Mouse (Mus musculus): ENCODE data around the gene Sema3b. TPM values are rescaled to one million over a fixed set of nuclear protein-coding genes. Genes with fewer than 3 reads are reported as not detected.

Sema3b gene
- polyA plus RNA-seq, 1 experiment from 2014 or later: 13.6 TPM

DNA sequence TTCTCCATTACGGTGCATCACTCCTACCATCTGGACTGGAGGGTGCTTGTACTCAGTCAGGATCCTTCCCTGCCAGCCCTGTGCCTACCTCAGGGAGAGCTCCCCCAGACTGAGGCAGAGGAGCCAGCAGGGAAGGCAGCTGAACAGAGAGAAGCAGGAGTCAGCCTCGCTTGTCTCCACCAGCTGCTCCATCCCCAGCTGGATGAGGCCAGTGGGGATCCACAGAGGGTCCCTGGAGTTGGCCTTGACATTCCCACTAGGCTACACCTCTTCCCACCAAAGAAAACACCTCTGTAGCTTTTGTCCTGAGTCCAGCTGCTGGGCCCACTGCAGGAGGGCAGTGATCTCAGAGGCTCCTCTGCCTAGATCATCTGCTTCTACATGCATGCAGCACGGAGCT lies 15.9 kb upstream of the Sema3b start:
- Histone ChIP-seq H3K9ac (no peak overlapping the region), H3K27ac (peak overlapping the region; percentile 89), H3K27me3 (no peaks in the 10 kb centered on the region), H3K4me3 (no peak overlapping the region), H3K4me1 (peaks cover 53% of the 10 kb centered on the region), H3K36me3 (peaks cover 44% of the 10 kb centered on the region), H3K4me2 (no peak overlapping the region), H3K9me3 (no peaks in the 10 kb centered on the region)
- no peak for ATAC-seq (ENCODE audit: insufficient number of reproducible peaks, low FRiP score, low TSS enrichment, low read depth)
- 90% methylated on average over 3 of the region's 3 CpGs for WGBS

DNA sequence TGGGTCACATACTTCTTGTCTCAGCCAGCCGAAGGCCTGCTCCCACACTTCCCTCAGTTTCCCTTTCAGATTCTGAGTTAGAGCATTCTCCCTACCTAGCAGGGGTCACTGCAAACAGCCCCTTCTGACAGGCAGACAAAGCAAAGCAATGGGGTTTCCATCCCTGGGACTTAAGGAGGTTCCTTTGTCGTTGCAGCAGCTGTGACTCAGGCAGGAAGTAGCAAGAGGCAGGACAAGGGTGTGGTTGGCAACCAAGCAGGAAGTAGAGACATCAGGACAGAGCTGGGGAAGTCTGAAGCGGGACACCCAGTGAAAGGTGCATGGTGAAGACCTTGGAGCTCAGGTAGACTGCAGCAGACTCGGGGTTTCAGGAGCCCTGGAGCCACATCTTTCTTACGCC lies 15.5 kb upstream of the Sema3b start:
- H3K9ac ChIP-seq: no peak overlapping the region
- 67% methylated on average over 5 of the region's 5 CpGs for WGBS
- H3K36me3 ChIP-seq: peaks cover 45% of the 10 kb centered on the region

GRCm38 (mm10) chr9:107620954-107621353 lies 11.9 kb upstream of the Sema3b start:
- Histone ChIP-seq H3K4me1 (peaks cover 27% of the 10 kb centered on the region), H3K36me3 (peaks cover 73% of the 10 kb centered on the region), H3K27me3 (no peaks in the 10 kb centered on the region), H3K9me3 (no peaks in the 10 kb centered on the region), H3K4me3 (no peak overlapping the region), H3K4me2 (no peak overlapping the region), H3K27ac (no peak overlapping the region), H3K9ac (no peak overlapping the region)
- ATAC-seq (ENCODE audit: insufficient number of reproducible peaks, low FRiP score, low TSS enrichment, low read depth): no peak

More for the DNA sequence above, 15.5 kb upstream of the Sema3b start:
- Histone ChIP-seq H3K27me3 (no peaks in the 10 kb centered on the region), H3K4me1 (peaks cover 49% of the 10 kb centered on the region), H3K4me2 (no peak overlapping the region), H3K9me3 (no peaks in the 10 kb centered on the region), H3K27ac (peak overlapping the region; percentile 89), H3K4me3 (no peak overlapping the region)
- no peak for ATAC-seq (ENCODE audit: insufficient number of reproducible peaks, low FRiP score, low TSS enrichment, low read depth)

DNA sequence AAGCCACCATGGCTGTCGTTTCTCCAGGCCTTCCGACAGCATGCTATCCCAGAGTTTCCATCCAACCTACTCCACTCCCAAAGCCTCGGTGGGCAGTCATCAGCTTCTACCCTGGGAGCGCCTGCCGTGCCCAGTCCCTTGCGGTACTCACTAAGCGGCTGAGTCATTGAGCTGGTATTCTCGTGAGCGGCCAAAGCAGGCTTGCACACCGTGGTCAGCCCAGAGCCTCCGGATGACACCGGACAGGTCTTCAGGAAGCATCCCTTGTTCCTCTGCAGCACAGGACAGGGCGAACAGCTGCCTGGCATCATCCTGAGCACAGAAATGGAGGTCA lies 10.5 kb upstream of the Sema3b start:
- no peaks in the 10 kb centered on the region for H3K9me3 ChIP-seq
- no peak overlapping the region for H3K4me3 ChIP-seq
- no peak overlapping the region for H3K4me2 ChIP-seq
- H3K27me3 ChIP-seq: no peaks in the 10 kb centered on the region
- no peak overlapping the region for H3K9ac ChIP-seq
- H3K4me1 ChIP-seq: peaks cover 23% of the 10 kb centered on the region
- WGBS: 75% methylated on average over 13 of the region's 13 CpGs
- no peak for ATAC-seq (ENCODE audit: insufficient number of reproducible peaks, low FRiP score, low TSS enrichment, low read depth)
- 0 out of 2 replicates have a peak overlapping the region, but pooled peaks have one; percentile 61 for H3K27ac ChIP-seq
- H3K36me3 ChIP-seq: peaks cover 74% of the 10 kb centered on the region

DNA sequence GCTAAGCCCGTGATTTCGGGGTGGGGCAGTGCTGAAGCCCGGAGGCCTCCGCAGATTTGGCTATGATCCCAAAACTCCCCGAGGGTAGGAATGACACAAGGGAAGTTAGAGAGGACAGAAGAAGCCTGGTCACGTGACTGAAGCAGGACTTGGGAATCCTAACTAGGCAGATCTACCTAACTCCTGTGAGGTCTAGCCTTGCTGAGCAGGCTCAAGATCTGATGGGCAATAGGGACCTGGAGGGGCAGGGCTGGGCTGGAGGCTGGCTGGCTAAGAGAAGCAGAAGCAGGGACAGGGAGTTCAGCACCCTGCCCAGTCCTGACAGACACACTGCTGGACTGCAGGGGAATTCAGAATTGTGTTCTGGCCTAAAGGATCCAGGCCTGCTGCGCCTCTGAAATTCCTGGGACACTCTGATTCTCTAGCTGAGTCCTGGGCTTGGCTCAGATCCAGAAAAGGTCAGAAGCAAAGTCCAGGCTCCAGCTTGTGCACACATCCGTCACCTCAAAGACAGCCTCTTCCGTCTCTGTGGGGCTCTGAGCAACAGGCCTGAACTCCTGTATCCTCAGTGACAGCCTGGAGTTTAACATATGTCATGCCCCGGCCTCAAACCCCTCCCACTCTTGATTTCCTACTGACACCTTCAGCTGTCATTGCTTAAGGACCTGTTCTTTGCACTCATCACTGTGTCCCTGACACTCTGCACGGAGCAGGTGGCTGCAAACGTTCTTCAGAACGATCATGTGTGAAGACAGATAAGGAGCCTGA lies 9.9 kb upstream of the Sema3b start:
- H3K4me2 ChIP-seq: no peak overlapping the region
- H3K9ac ChIP-seq: no peak overlapping the region
- peak overlapping the region; percentile 61 for H3K27ac ChIP-seq
- H3K36me3 ChIP-seq: peaks cover 74% of the 10 kb centered on the region
- H3K9me3 ChIP-seq: no peaks in the 10 kb centered on the region
- no peak overlapping the region for H3K4me3 ChIP-seq
- no peaks in the 10 kb centered on the region for H3K27me3 ChIP-seq
- peaks cover 20% of the 10 kb centered on the region for H3K4me1 ChIP-seq
- ATAC-seq (ENCODE audit: insufficient number of reproducible peaks, low FRiP score, low TSS enrichment, low read depth): 0 out of 2 replicates have a peak, but pooled peaks have one; percentile 12
- WGBS: 49% methylated on average over 13 of the region's 13 CpGs

DNA sequence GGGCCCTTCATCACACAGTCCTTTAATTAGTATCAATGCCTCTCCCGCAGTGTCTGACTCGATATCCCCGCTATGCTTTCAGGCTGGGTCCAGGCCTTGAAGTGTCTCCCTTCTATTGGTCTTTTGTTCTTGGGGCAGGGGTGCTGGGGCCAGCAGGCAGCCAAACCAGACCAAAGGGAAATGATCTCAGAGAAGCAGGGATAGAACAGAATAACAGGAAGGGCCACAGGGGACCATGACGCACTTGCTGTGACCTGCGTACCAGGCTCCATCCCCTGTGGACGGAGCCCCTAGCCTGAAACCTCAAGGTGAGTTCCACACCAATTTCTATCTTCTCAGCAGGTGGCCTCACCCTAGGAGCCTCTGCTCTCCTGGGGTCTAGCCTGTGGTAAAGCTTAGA lies 9.1 kb upstream of the Sema3b start:
- H3K27ac ChIP-seq: peak overlapping the region; percentile 61; the same call in 1 of the 2 replicates
- no peak overlapping the region for H3K9ac ChIP-seq
- 81% methylated on average over 6 of the region's 6 CpGs for WGBS
- H3K9me3 ChIP-seq: no peaks in the 10 kb centered on the region
- no peaks in the 10 kb centered on the region for H3K27me3 ChIP-seq
- H3K4me2 ChIP-seq: no peak overlapping the region
- no peak overlapping the region for H3K4me3 ChIP-seq
- peaks cover 21% of the 10 kb centered on the region for H3K4me1 ChIP-seq
- ATAC-seq (ENCODE audit: insufficient number of reproducible peaks, low FRiP score, low TSS enrichment, low read depth): no peak
- peaks cover 74% of the 10 kb centered on the region for H3K36me3 ChIP-seq

GRCm38 (mm10) chr9:107617461-107617860 lies 8.4 kb upstream of the Sema3b start:
- no peak overlapping the region for H3K27ac ChIP-seq
- ATAC-seq (ENCODE audit: insufficient number of reproducible peaks, low FRiP score, low TSS enrichment, low read depth): no peak
- 80% methylated on average over 2 of the region's 2 CpGs for WGBS

DNA sequence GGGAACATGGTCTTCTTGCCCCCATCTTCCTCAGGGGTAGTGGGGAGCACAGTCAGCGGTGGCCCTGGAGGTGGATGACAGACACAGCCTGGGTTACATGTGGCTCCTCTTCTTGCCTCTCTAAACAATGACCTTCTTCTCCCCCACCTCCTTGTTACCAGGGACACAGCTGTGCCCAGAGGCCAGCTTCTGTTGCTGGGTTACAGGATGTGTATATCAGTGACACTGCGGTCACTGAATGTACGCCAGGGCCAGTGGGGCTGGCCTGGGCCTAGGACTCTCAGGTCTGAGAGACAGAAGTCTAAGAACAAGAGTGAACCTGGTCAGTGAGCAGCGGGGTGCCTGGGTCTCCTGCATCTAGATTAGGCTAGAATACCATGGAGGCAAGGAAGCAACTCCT lies 6.0 kb upstream of the Sema3b start:
- Histone ChIP-seq H3K4me3 (no peak overlapping the region), H3K27me3 (no peaks in the 10 kb centered on the region), H3K36me3 (peaks cover 62% of the 10 kb centered on the region), H3K9me3 (no peaks in the 10 kb centered on the region), H3K9ac (no peak overlapping the region), H3K27ac (no peak overlapping the region; the same call in 1 of the 2 replicates), H3K4me1 (peaks cover 46% of the 10 kb centered on the region), H3K4me2 (no peak overlapping the region)
- no peak for ATAC-seq (ENCODE audit: insufficient number of reproducible peaks, low FRiP score, low TSS enrichment, low read depth)
- WGBS: 90% methylated on average over 4 of the region's 4 CpGs

More at GRCm38 (mm10) chr9:107617461-107617860, 8.4 kb upstream of the Sema3b start:
- Histone ChIP-seq H3K27me3 (no peaks in the 10 kb centered on the region), H3K9me3 (no peaks in the 10 kb centered on the region), H3K36me3 (peaks cover 71% of the 10 kb centered on the region), H3K4me3 (no peak overlapping the region), H3K4me2 (no peak overlapping the region), H3K9ac (no peak overlapping the region), H3K4me1 (peaks cover 28% of the 10 kb centered on the region)

DNA sequence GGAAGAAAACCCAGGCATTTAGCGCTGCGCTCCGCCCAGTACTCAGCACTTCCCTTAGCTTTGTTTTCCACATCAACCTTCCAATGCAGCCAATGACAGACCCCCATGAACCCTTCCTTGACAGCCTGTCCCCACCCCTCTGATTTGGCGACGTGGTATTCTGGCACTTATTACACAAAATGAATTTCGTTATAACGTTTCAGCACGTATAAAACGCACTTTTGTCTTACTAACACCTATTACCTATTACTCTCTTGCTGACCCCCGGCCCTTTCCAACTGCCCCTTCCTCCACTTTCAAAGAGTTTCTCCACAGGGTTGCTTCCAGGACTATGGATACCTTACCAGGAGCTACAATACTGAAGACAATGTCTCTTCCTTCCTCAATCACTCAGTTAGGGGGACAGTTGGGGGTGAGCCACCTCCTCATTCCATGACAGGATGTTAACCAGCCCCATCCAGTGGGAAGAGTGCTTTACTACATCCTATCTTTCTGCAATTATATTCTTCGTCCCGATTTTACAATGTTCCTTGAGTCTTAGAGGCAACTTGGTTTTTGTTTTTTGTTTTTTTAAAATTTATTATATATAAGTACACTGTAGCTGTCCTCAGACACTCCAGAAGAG lies 4.0 kb upstream of the Sema3b start:
- H3K27me3 ChIP-seq: no peaks in the 10 kb centered on the region
- WGBS: 9% methylated on average over 12 of the region's 12 CpGs

GRCm38 (mm10) chr9:107612191-107612944 lies 3.3 kb upstream of the Sema3b start:
- peaks cover 59% of the 10 kb centered on the region for H3K4me1 ChIP-seq
- H3K9me3 ChIP-seq: no peaks in the 10 kb centered on the region
- ATAC-seq (ENCODE audit: insufficient number of reproducible peaks, low FRiP score, low TSS enrichment, low read depth): peak; percentile 90
- peak overlapping the region; percentile 60 for H3K4me2 ChIP-seq
- peaks cover 37% of the 10 kb centered on the region for H3K36me3 ChIP-seq
- 5% methylated on average over 42 of the region's 48 CpGs for WGBS
- H3K27me3 ChIP-seq: no peaks in the 10 kb centered on the region
- peak overlapping the region; percentile 94 for H3K27ac ChIP-seq
- 0 out of 2 replicates have a peak overlapping the region, but pooled peaks have one; percentile 24 for H3K9ac ChIP-seq
- H3K4me3 ChIP-seq: peak overlapping the region; percentile 37

More for the DNA sequence above, 4.0 kb upstream of the Sema3b start:
- H3K4me2 ChIP-seq: peak overlapping the region; percentile 60
- peaks cover 54% of the 10 kb centered on the region for H3K4me1 ChIP-seq
- H3K9ac ChIP-seq: 0 out of 2 replicates have a peak overlapping the region, but pooled peaks have one; percentile 14
- ATAC-seq (ENCODE audit: insufficient number of reproducible peaks, low FRiP score, low TSS enrichment, low read depth): no peak
- peak overlapping the region; percentile 37 for H3K4me3 ChIP-seq
- H3K9me3 ChIP-seq: no peaks in the 10 kb centered on the region
- H3K36me3 ChIP-seq: peaks cover 42% of the 10 kb centered on the region
- H3K27ac ChIP-seq: peak overlapping the region; percentile 94

DNA sequence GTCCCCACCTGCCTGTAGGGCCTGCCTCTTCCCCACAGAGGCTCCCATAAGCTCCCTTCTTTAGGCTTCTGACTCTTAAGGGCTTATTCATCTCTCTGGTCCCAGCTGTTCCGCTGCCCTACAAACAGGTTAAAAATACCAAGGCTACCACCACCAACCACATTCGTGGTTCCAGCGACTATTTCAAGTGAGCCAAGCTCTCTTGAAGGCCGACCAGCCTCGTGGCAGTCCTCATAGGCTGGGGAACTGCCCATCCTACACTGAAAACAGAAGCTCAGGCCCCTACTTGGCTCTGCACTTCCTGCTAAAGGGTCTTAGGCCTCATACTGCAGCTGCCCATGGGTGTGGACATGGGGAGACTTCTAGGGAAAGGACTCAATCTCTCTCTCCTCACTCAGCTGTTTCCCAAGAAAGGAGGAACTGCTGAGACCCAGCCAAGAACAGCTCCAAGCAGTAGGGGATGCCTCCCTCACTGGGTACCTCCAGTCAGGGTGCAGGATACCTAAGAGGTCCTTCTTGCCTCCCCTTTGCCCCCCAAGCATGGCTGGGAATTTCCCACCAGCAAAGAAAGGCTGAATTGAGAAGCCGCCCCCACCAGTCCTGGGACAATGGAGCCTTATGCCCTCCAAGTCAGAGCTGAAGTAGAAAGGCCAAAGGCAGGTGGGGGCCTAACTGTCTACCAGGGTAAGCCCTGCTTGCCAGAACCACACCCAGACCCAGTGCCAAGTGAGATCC lies 2.6 kb upstream of the Sema3b start:
- H3K9me3 ChIP-seq: no peaks in the 10 kb centered on the region
- ATAC-seq (ENCODE audit: insufficient number of reproducible peaks, low FRiP score, low TSS enrichment, low read depth): no peak
- H3K27ac ChIP-seq: peak overlapping the region; percentile 94
- no peaks in the 10 kb centered on the region for H3K27me3 ChIP-seq
- H3K9ac ChIP-seq: 0 out of 2 replicates have a peak overlapping the region, but pooled peaks have one; percentile 24
- H3K4me1 ChIP-seq: peaks cover 66% of the 10 kb centered on the region
- H3K4me3 ChIP-seq: no peak overlapping the region
- peak overlapping the region; percentile 60 for H3K4me2 ChIP-seq
- peaks cover 32% of the 10 kb centered on the region for H3K36me3 ChIP-seq
- 60% methylated on average over 6 of the region's 6 CpGs for WGBS
